Comparison of ENCODE assay signal across 8 mouse cellular contexts in genomic region chr12:112329701-112330301, GRCm38 (mm10).
A peak's percentile ranks its signal among the peaks of the same experiment; 100 is the strongest.
DNase-seq lines count a peak whose midpoint lies in the region; ATAC-seq and TF ChIP-seq lines count a peak whose summit lies in the region.

No protein-coding gene starts in this region.

- no peak for TF ChIP-seq POLR2A in MEL (IDR thresholded peaks at IDR 0.05; ENCODE audit: control insufficient read depth in 1 of 2, insufficient read depth in 1 of 2, low read depth in 1 of 2, low read length in 2 of 2, poor library complexity in 1 of 2)

- no peak overlapping the region for H3K9ac ChIP-seq in MEL (ENCODE audit: control insufficient read depth, low read depth, low read length, poor library complexity, severe bottlenecking)
- H3K9ac ChIP-seq in hindbrain, embryonic 12.5 days: peak overlapping the region; percentile 32; the same call in 1 of the 2 replicates

- H3K9me3 ChIP-seq in MEL (replicated peaks; ENCODE audit: insufficient read depth, low read length): no peaks in the 10 kb centered on the region
- H3K9me3 ChIP-seq in hindbrain, embryonic 12.5 days (replicated peaks): no peaks in the 10 kb centered on the region
- no peaks in the 10 kb centered on the region for H3K9me3 ChIP-seq in limb, embryonic 10.5 days (replicated peaks)

- ATAC-seq in hindbrain, embryonic 12.5 days (ENCODE audit: low FRiP score): peak; percentile 60

- no peaks in the 10 kb centered on the region for H3K79me2 ChIP-seq in MEL (ENCODE audit: control insufficient read depth, insufficient read depth, low read length, poor library complexity)

- 11% methylated on average over 18 of the region's 18 CpGs for WGBS in hindbrain, embryonic 12.5 days
- 45% methylated on average over 18 of the region's 18 CpGs for WGBS in limb, embryonic 10.5 days

- TF ChIP-seq RAD21 in MEL (IDR thresholded peaks at IDR 0.05; ENCODE audit: low read depth, low read length): no peak

- peaks cover 2 to 20% of the 10 kb centered on the region in 2 experiments; a peak in 3 of 4 replicates for H3K4me1 ChIP-seq in MEL (ENCODE audit: control insufficient read depth in 1 of 2, insufficient read depth in 2 of 2, low read length in 2 of 2)
- peaks cover 67% of the 10 kb centered on the region for H3K4me1 ChIP-seq in hindbrain, embryonic 12.5 days
- peaks cover 89% of the 10 kb centered on the region for H3K4me1 ChIP-seq in limb, embryonic 10.5 days

- no peak overlapping the region for H3K27ac ChIP-seq in MEL (ENCODE audit: control insufficient read depth, low read depth, low read length)
- peak overlapping the region; percentile 91 for H3K27ac ChIP-seq in hindbrain, embryonic 12.5 days
- peak overlapping the region; percentile 22; the same call in 1 of the 2 replicates for H3K27ac ChIP-seq in limb, embryonic 10.5 days

- no peak for TF ChIP-seq CTCF in MEL (IDR thresholded peaks at IDR 0.05 in 2 of 3, conservative IDR thresholded peaks at IDR 0.05 in 1 of 3; ENCODE audit: control insufficient read depth in 1 of 3, insufficient read depth in 1 of 3, low read depth in 2 of 3, low read length in 3 of 3, poor library complexity in 1 of 3, severe bottlenecking in 1 of 3)

- H3K27me3 ChIP-seq in MEL (ENCODE audit: control insufficient read depth in 1 of 2, insufficient read depth in 2 of 2, low read length in 2 of 2): no peaks in the 10 kb centered on the region
- peaks cover 29% of the 10 kb centered on the region for H3K27me3 ChIP-seq in hindbrain, embryonic 12.5 days
- peaks cover 35% of the 10 kb centered on the region for H3K27me3 ChIP-seq in limb, embryonic 10.5 days (ENCODE audit: low read depth, poor library complexity, severe bottlenecking)

- peak; percentile 27 for DNase-seq in MEL (ENCODE audit: low read depth, low spot score)
- DNase-seq in embryo, embryonic 10 days (ENCODE audit: low spot score): peak; percentile 78
- DNase-seq in limb, embryonic 10.5 days (ENCODE audit: low spot score): no peak
- DNase-seq in right cerebral cortex, postnatal 25 days: peak; percentile 69
- DNase-seq in adrenal gland, adult 18-20 months (ENCODE audit: low spot score in 2 of 2): no peak
- DNase-seq in kidney, adult 9 months: no peak
- DNase-seq in spleen, postnatal 4 days (ENCODE audit: low spot score in 2 of 2): no peak

- peaks cover 0 to 2% of the 10 kb centered on the region in 2 experiments; a peak in 1 of 4 replicates for H3K36me3 ChIP-seq in MEL (ENCODE audit: control insufficient read depth in 1 of 2, insufficient read depth in 2 of 2, low read length in 2 of 2)
- H3K36me3 ChIP-seq in hindbrain, embryonic 12.5 days: no peaks in the 10 kb centered on the region
- no peaks in the 10 kb centered on the region for H3K36me3 ChIP-seq in limb, embryonic 10.5 days

- H3K4me3 ChIP-seq in MEL (ENCODE audit: control insufficient read depth in 1 of 2, insufficient read depth in 1 of 2, low read depth in 2 of 2, low read length in 2 of 2): no peak overlapping the region; a peak in 1 of 4 replicates
- no peak overlapping the region for H3K4me3 ChIP-seq in hindbrain, embryonic 12.5 days
- H3K4me3 ChIP-seq in limb, embryonic 10.5 days: no peak overlapping the region

- no peak for TF ChIP-seq EP300 in MEL (IDR thresholded peaks at IDR 0.05; ENCODE audit: low read depth in 1 of 2, low read length in 2 of 2)

- H3K4me2 ChIP-seq in hindbrain, embryonic 12.5 days (replicated peaks): peak overlapping the region; percentile 34

TF ChIP-seq in MEL, 35 proteins besides CTCF, POLR2A, EP300 and RAD21:
- no peak for TF ChIP-seq NELFE (IDR thresholded peaks at IDR 0.05; ENCODE audit: low read depth, low read length)
- TF ChIP-seq RCOR1 (IDR thresholded peaks at IDR 0.05; ENCODE audit: low read depth, low read length): peak; percentile 40; the same call in 1 of the 2 replicates
- 0 out of 2 replicates have a peak, but pooled peaks have one; percentile 11 for TF ChIP-seq TCF12 (IDR thresholded peaks at IDR 0.05; ENCODE audit: low read depth, low read length)

Comparison
In these comparisons a context has a peak if more than half of its experiments do, and no peak if none do; other contexts are left out.
1. DNase-seq: peak in MEL (single experiment), embryo, embryonic 10 days (single experiment) and right cerebral cortex, postnatal 25 days (single experiment); none in limb, embryonic 10.5 days (single experiment), adrenal gland, adult 18-20 months (0 of 2), kidney, adult 9 months (single experiment) and spleen, postnatal 4 days (0 of 2).